Mouse (Mus musculus) lung, postnatal 4 days (tissue): ENCODE measurements around the gene Txnrd2.

Experiments used
- DNase-seq, 2 experiments: peaks; one replicate each; pipeline ENCODE4 v3.0.0; 2021

Txnrd2 gene

GRCm38 (mm10) chr16:18394056-18394455 lies 32.1 kb upstream of the Txnrd2 start:
- DNase-seq = peak in 1 of 2 experiments; percentile 13

- DNase-seq = peak in 1 of 2 experiments; percentile 17
Observed at GRCm38 (mm10) chr16:18394777-18395619, 31.2 kb upstream of the Txnrd2 start.

- DNase-seq = peak; percentile 65 to 72
Observed at GRCm38 (mm10) chr16:18395620-18396036, 30.6 kb upstream of the Txnrd2 start.

- DNase-seq = peak; percentile 60 to 70
Observed at GRCm38 (mm10) chr16:18396201-18396600, 30.0 kb upstream of the Txnrd2 start.

- peak in 1 of 2 experiments; percentile 20 for DNase-seq
Observed at GRCm38 (mm10) chr16:18396791-18397621, 29.2 kb upstream of the Txnrd2 start.

GRCm38 (mm10) chr16:18400028-18400427 lies 26.2 kb upstream of the Txnrd2 start:
- DNase-seq = no peak

GRCm38 (mm10) chr16:18400472-18401216 lies 25.5 kb upstream of the Txnrd2 start:
- DNase-seq = peak in 1 of 2 experiments; percentile 64

GRCm38 (mm10) chr16:18403285-18403684 lies 22.9 kb upstream of the Txnrd2 start:
- DNase-seq = no peak

GRCm38 (mm10) chr16:18405091-18405854 lies 20.9 kb upstream of the Txnrd2 start:
- no peak for DNase-seq

- no peak for DNase-seq
Observed at GRCm38 (mm10) chr16:18405876-18406275, 20.3 kb upstream of the Txnrd2 start.

- peak; percentile 71 to 75 for DNase-seq
Observed at GRCm38 (mm10) chr16:18406293-18406692, 19.9 kb upstream of the Txnrd2 start.

- DNase-seq = peak in 1 of 2 experiments; percentile 65
Observed at GRCm38 (mm10) chr16:18407912-18408311, 18.3 kb upstream of the Txnrd2 start.

- no peak for DNase-seq
Observed at GRCm38 (mm10) chr16:18409776-18410175, 16.4 kb upstream of the Txnrd2 start.

GRCm38 (mm10) chr16:18410418-18410817 lies 15.8 kb upstream of the Txnrd2 start:
- no peak for DNase-seq

GRCm38 (mm10) chr16:18411026-18411649 lies 15.0 kb upstream of the Txnrd2 start:
- no peak for DNase-seq

GRCm38 (mm10) chr16:18411802-18412476 lies 14.2 kb upstream of the Txnrd2 start:
- peak; percentile 38 to 52 for DNase-seq

GRCm38 (mm10) chr16:18413032-18413816 lies 13.0 kb upstream of the Txnrd2 start:
- no peak for DNase-seq

GRCm38 (mm10) chr16:18416094-18416761 lies 10.0 kb upstream of the Txnrd2 start:
- DNase-seq = peak; percentile 69 to 77

GRCm38 (mm10) chr16:18416837-18417236 lies 9.3 kb upstream of the Txnrd2 start:
- DNase-seq = no peak

- no peak for DNase-seq
Observed at GRCm38 (mm10) chr16:18417491-18417890, 8.7 kb upstream of the Txnrd2 start.
